Mouse (Mus musculus): ENCODE data around the gene Adh7. TPM values are rescaled to one million over a fixed set of nuclear protein-coding genes. Genes with fewer than 3 reads are reported as not detected.

The Adh7 gene
- total and polyA plus RNA-seq, 2 experiments from 2014 or later, result 1.0 to 1.6 TPM

GRCm38 (mm10) chr3:138263154-138263930 lies 45.8 kb downstream of the Adh7 start:
- WGBS, result 82% methylated on average over 5 of the region's 5 CpGs
- no peak for ATAC-seq
- TF ChIP-seq CTCF (IDR thresholded peaks at IDR 0.05; ENCODE audit: low read depth), result no peak

DNA sequence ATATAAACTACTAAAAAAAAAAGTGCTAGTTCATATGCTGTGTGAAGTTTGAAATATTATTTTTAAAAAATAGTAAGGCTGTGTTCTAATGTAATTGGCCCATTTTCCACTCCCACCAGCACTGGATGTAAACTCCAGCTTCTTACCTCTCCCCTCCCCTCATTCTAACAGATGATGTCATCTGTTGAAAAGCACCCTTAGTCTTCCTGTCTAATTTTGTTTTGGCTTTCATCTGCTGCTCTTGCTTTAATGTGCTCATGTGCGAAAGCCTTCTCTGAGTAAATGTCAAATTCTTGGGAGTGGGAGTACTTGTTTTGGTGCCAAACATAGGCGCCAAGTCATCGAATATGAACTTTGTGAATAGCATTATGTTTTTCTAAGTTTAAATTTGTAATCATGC lies 47.1 kb downstream of the Adh7 start:
- Histone ChIP-seq H3K4me2 (ENCODE audit: low read depth) (no peak overlapping the region), H3K36me3 (ENCODE audit: insufficient read depth) (no peaks in the 10 kb centered on the region), H3K9ac (no peak overlapping the region), H3K4me3 (ENCODE audit: low read depth, low read length) (no peak overlapping the region), H3K27me3 (ENCODE audit: insufficient read depth, low read length) (no peaks in the 10 kb centered on the region), H3K4me1 (ENCODE audit: insufficient read depth) (no peaks in the 10 kb centered on the region), H3K9me3 (ENCODE audit: low read length) (no peaks in the 10 kb centered on the region), H3K27ac (ENCODE audit: low read depth, low read length) (no peak overlapping the region)
- ATAC-seq (peak; percentile 88), DNase-seq (peak; percentile 58)
- WGBS, result 42% methylated on average over 3 of the region's 3 CpGs
- TF ChIP-seq CTCF (IDR thresholded peaks at IDR 0.05; ENCODE audit: low read depth), result no peak

More at GRCm38 (mm10) chr3:138263154-138263930, 45.8 kb downstream of the Adh7 start:
- Histone ChIP-seq H3K4me3 (ENCODE audit: low read depth, low read length) (no peak overlapping the region), H3K27me3 (ENCODE audit: insufficient read depth, low read length) (no peaks in the 10 kb centered on the region), H3K27ac (ENCODE audit: low read depth, low read length) (no peak overlapping the region), H3K36me3 (ENCODE audit: insufficient read depth) (no peaks in the 10 kb centered on the region), H3K4me2 (ENCODE audit: low read depth) (no peak overlapping the region), H3K4me1 (ENCODE audit: insufficient read depth) (no peaks in the 10 kb centered on the region), H3K9me3 (ENCODE audit: low read length) (no peaks in the 10 kb centered on the region), H3K9ac (no peak overlapping the region)
- no peak for DNase-seq

DNA sequence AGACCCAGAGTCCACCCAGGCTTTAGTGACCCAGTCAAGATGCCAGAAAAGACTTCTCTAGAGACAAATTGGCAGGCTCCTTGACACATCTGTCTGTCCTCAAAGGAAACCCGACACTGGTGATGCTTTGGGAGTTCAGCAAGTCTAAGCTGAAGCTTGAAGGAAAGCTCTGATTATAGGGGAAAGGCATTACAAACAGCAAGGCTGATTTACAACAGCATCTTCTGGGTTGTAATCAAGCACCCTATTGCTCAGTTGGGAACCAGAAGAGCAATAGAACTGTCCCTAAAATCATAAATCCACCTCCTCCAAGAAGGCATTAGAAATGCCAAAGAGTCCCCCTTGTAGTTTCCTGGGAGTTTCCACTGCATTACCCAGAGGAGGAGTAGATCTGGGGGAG lies 52.9 kb downstream of the Adh7 start:
- no peak overlapping the region for H3K4me2 ChIP-seq (ENCODE audit: low read depth)
- H3K27ac ChIP-seq (ENCODE audit: low read depth, low read length), result no peak overlapping the region

DNA sequence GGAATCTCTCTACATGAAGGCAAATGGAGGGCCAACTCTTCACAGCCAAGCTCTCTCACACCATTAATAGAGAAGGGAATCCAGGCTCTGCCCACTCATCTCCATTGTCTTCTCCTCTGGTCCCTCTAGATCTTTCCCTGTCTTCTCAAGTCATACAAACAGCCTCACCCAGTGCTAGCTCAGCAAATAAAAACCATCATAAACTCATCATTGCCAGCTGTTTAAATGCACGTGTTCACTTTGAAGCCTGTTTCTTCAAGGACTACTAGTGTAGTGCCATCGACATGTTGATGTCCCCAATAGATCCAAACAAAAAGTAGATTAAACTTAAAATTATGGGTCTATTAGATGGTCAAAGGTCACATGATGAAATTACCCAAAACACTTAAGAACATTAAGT lies 53.7 kb downstream of the Adh7 start:
- Histone ChIP-seq H3K36me3 (ENCODE audit: insufficient read depth) (no peaks in the 10 kb centered on the region), H3K27me3 (ENCODE audit: insufficient read depth, low read length) (no peaks in the 10 kb centered on the region), H3K9ac (no peak overlapping the region), H3K4me3 (ENCODE audit: low read depth, low read length) (no peak overlapping the region), H3K9me3 (ENCODE audit: low read length) (no peaks in the 10 kb centered on the region), H3K4me2 (ENCODE audit: low read depth) (no peak overlapping the region), H3K27ac (ENCODE audit: low read depth, low read length) (no peak overlapping the region), H3K4me1 (ENCODE audit: insufficient read depth) (no peaks in the 10 kb centered on the region)
- ATAC-seq (no peak), DNase-seq (no peak)
- WGBS, result 98% methylated on average over 2 of the region's 2 CpGs
- TF ChIP-seq CTCF (IDR thresholded peaks at IDR 0.05; ENCODE audit: low read depth), result no peak

More for the DNA sequence above, 52.9 kb downstream of the Adh7 start:
- Histone ChIP-seq H3K9ac (no peak overlapping the region), H3K27me3 (ENCODE audit: insufficient read depth, low read length) (no peaks in the 10 kb centered on the region), H3K36me3 (ENCODE audit: insufficient read depth) (no peaks in the 10 kb centered on the region), H3K4me1 (ENCODE audit: insufficient read depth) (no peaks in the 10 kb centered on the region), H3K4me3 (ENCODE audit: low read depth, low read length) (no peak overlapping the region), H3K9me3 (ENCODE audit: low read length) (no peaks in the 10 kb centered on the region)
- no peak for ATAC-seq
- no peak for DNase-seq
- TF ChIP-seq CTCF (IDR thresholded peaks at IDR 0.05; ENCODE audit: low read depth), result no peak
- 45% methylated on average over 1 of the region's 1 CpGs for WGBS

- no peaks in the 10 kb centered on the region for H3K4me1 ChIP-seq (ENCODE audit: insufficient read depth)
- H3K27ac ChIP-seq (ENCODE audit: low read depth, low read length), result no peak overlapping the region
- DNase-seq (no peak), ATAC-seq (no peak)
- no peak overlapping the region for H3K9ac ChIP-seq
- no peaks in the 10 kb centered on the region for H3K9me3 ChIP-seq (ENCODE audit: low read length)
- no peaks in the 10 kb centered on the region for H3K27me3 ChIP-seq (ENCODE audit: insufficient read depth, low read length)
- no peak overlapping the region for H3K4me2 ChIP-seq (ENCODE audit: low read depth)
- TF ChIP-seq CTCF (IDR thresholded peaks at IDR 0.05; ENCODE audit: low read depth), result no peak
- 89% methylated on average over 7 of the region's 7 CpGs for WGBS
- no peaks in the 10 kb centered on the region for H3K36me3 ChIP-seq (ENCODE audit: insufficient read depth)
- no peak overlapping the region for H3K4me3 ChIP-seq (ENCODE audit: low read depth, low read length)
These were observed 55.5 kb downstream of the Adh7 start for GRCm38 (mm10) chr3:138273080-138273479.

GRCm38 (mm10) chr3:138275100-138275499 lies 57.5 kb downstream of the Adh7 start:
- 89% methylated on average over 3 of the region's 3 CpGs for WGBS
- H3K27me3 ChIP-seq (ENCODE audit: insufficient read depth, low read length), result no peaks in the 10 kb centered on the region
- no peak for DNase-seq
- no peak for TF ChIP-seq CTCF (IDR thresholded peaks at IDR 0.05; ENCODE audit: low read depth)
- no peak overlapping the region for H3K9ac ChIP-seq
- H3K4me2 ChIP-seq (ENCODE audit: low read depth), result no peak overlapping the region
- H3K4me1 ChIP-seq (ENCODE audit: insufficient read depth), result no peaks in the 10 kb centered on the region
- ATAC-seq, result no peak
- H3K4me3 ChIP-seq (ENCODE audit: low read depth, low read length), result no peak overlapping the region
- H3K36me3 ChIP-seq (ENCODE audit: insufficient read depth), result no peaks in the 10 kb centered on the region
- H3K27ac ChIP-seq (ENCODE audit: low read depth, low read length), result no peak overlapping the region
- no peaks in the 10 kb centered on the region for H3K9me3 ChIP-seq (ENCODE audit: low read length)

DNA sequence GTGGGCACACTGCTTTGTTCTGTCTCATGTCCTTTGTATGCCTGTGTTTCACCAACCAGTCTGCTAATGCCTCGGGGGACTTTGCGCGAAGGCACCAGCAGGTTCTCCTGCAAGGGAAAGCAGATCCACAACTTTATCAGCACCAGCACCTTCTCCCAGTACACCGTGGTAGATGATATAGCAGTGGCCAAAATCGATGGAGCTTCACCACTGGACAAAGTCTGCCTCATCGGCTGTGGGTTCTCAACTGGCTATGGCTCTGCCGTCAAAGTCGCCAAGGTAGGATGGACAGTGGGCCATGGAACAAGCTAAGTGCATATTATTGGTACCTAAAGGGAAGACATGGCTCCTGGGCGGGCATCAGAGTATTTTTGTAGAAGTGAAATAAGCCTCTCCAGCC lies 65.0 kb downstream of the Adh7 start:
- no peak overlapping the region for H3K9ac ChIP-seq
- H3K27ac ChIP-seq (ENCODE audit: low read depth, low read length), result no peak overlapping the region
- DNase-seq (no peak), ATAC-seq (no peak)
- no peaks in the 10 kb centered on the region for H3K4me1 ChIP-seq (ENCODE audit: insufficient read depth)
- no peak for TF ChIP-seq CTCF (IDR thresholded peaks at IDR 0.05; ENCODE audit: low read depth)
- no peak overlapping the region for H3K4me3 ChIP-seq (ENCODE audit: low read depth, low read length)
- H3K36me3 ChIP-seq (ENCODE audit: insufficient read depth), result no peaks in the 10 kb centered on the region
- H3K4me2 ChIP-seq (ENCODE audit: low read depth), result no peak overlapping the region
- WGBS, result 72% methylated on average over 9 of the region's 9 CpGs
- H3K9me3 ChIP-seq (ENCODE audit: low read length), result no peaks in the 10 kb centered on the region
- H3K27me3 ChIP-seq (ENCODE audit: insufficient read depth, low read length), result no peaks in the 10 kb centered on the region

Other genes starting within 250 kb of the Adh7 start
- gene Dapp1, start 236.2 kb upstream of the Adh7 start, total RNA-seq (2014; rRNA removed), result 4.3 and 4.9 TPM in 2 replicates
- 2.8 and 3.3 TPM in 2 replicates for gene Dapp1, start 236.2 kb upstream of the Adh7 start, polyA plus RNA-seq (2015; fragmentation: Nextera tagmentation; extraction: Ambion mirVana)
- 0.19 and 0.77 TPM in 2 replicates for gene 1110002E22Rik, start 152.7 kb upstream of the Adh7 start, total RNA-seq (2014; rRNA removed)
- gene 1110002E22Rik, start 152.7 kb upstream of the Adh7 start, polyA plus RNA-seq (2015; fragmentation: Nextera tagmentation; extraction: Ambion mirVana), result 0.05 and 0.07 TPM in 2 replicates
- 0.15 and 0.38 TPM in 2 replicates for gene Gm5105, start 150.4 kb upstream of the Adh7 start, total RNA-seq (2014; rRNA removed)
- 0.15 TPM in 2 replicates for gene Gm5105, start 150.4 kb upstream of the Adh7 start, polyA plus RNA-seq (2015; fragmentation: Nextera tagmentation; extraction: Ambion mirVana)
- 2.5 and 7.2 TPM in 2 replicates for gene Trmt10a, start 74.3 kb upstream of the Adh7 start, total RNA-seq (2014; rRNA removed)
- gene Trmt10a, start 74.3 kb upstream of the Adh7 start, polyA plus RNA-seq (2015; fragmentation: Nextera tagmentation; extraction: Ambion mirVana), result 5.1 and 6.2 TPM in 2 replicates
- gene Mttp, start 72.8 kb upstream of the Adh7 start, total RNA-seq (2014; rRNA removed), result 6.4 and 7.5 TPM in 2 replicates
- 4.6 and 5.0 TPM in 2 replicates for gene Mttp, start 72.8 kb upstream of the Adh7 start, polyA plus RNA-seq (2015; fragmentation: Nextera tagmentation; extraction: Ambion mirVana)
- gene 4930579F01Rik, start 23.9 kb upstream of the Adh7 start, total RNA-seq (2014; rRNA removed), result not detected in 2 replicates
- gene 4930579F01Rik, start 23.9 kb upstream of the Adh7 start, polyA plus RNA-seq (2015; fragmentation: Nextera tagmentation; extraction: Ambion mirVana), result 0.09 TPM in 1 of 2 replicates, not detected in the other
- gene Adh1, start 43.2 kb downstream of the Adh7 start, total RNA-seq (2014; rRNA removed), result 1.8 and 2.2 TPM in 2 replicates
- 3.0 and 3.8 TPM in 2 replicates for gene Adh1, start 43.2 kb downstream of the Adh7 start, polyA plus RNA-seq (2015; fragmentation: Nextera tagmentation; extraction: Ambion mirVana)
- gene Adh6a, start 95.5 kb downstream of the Adh7 start, total RNA-seq (2014; rRNA removed), result not detected in 2 replicates
- gene Adh6a, start 95.5 kb downstream of the Adh7 start, polyA plus RNA-seq (2015; fragmentation: Nextera tagmentation; extraction: Ambion mirVana), result not detected in 2 replicates
- 0.19 and 1.0 TPM in 2 replicates for gene Adh6b, start 124.0 kb downstream of the Adh7 start, total RNA-seq (2014; rRNA removed)
- gene Adh6b, start 124.0 kb downstream of the Adh7 start, polyA plus RNA-seq (2015; fragmentation: Nextera tagmentation; extraction: Ambion mirVana), result 0.14 TPM in 1 of 2 replicates, not detected in the other
- not detected in 2 replicates for gene Adh4, start 197.7 kb downstream of the Adh7 start, total RNA-seq (2014; rRNA removed)
- not detected in 2 replicates for gene Adh4, start 197.7 kb downstream of the Adh7 start, polyA plus RNA-seq (2015; fragmentation: Nextera tagmentation; extraction: Ambion mirVana)
- 150 and 168 TPM in 2 replicates for gene Adh5, start 225.3 kb downstream of the Adh7 start, total RNA-seq (2014; rRNA removed)
- 230 and 273 TPM in 2 replicates for gene Adh5, start 225.3 kb downstream of the Adh7 start, polyA plus RNA-seq (2015; fragmentation: Nextera tagmentation; extraction: Ambion mirVana)

Data from forebrain, postnatal 0 days (tissue).